Mouse (Mus musculus): Measurements from ENCODE around the gene Pcbp4.

- TF ChIP-seq POLR2A (IDR thresholded peaks at IDR 0.05; ENCODE audit: low read depth, low read length) (no peak), CTCF (conservative IDR thresholded peaks at IDR 0.05; ENCODE audit: insufficient read depth, insufficient read length, low read depth, low read length) (no peak)
Measured at GRCm38 (mm10) chr9:106462430-106462800, 9.3 kb downstream of the Pcbp4 start.
